Mouse (Mus musculus) central nervous system, embryonic 18 days (tissue): ENCODE results near the gene Coq8a. TPM values are rescaled to one million over a fixed set of nuclear protein-coding genes. Genes with fewer than 3 reads are reported as not detected.

Experiments used
- polyA plus RNA-seq: library from polyadenylated mRNA; depleted of rRNA; stranded (reverse); fragments of >200 nt; gene quantifications from 2 replicates; pipeline ENCODE4 v1.2.3, GENCODE M21; 2012; rRNA removed

Gene Coq8a
- polyA plus RNA-seq: 4.5 and 6.1 TPM in 2 replicates

GRCm38 (mm10) chr1:180198959-180199714 is at the start of gene Coq8a:
Coq8a (minus strand) TSS chr1:180199602.

Other genes starting within 250 kb of the Coq8a start
- 67.1 and 71.9 TPM in 2 replicates for gene Cdc42bpa, start 239.1 kb downstream of the Coq8a start, polyA plus RNA-seq
- 28.1 and 29.3 TPM in 2 replicates for gene Psen2, start 63.8 kb upstream of the Coq8a start, polyA plus RNA-seq
- 3.5 and 3.7 TPM in 2 replicates for gene Itpkb, start 130.9 kb upstream of the Coq8a start, polyA plus RNA-seq